8 mouse cellular contexts compared by ENCODE assay signal in the genomic region with DNA sequence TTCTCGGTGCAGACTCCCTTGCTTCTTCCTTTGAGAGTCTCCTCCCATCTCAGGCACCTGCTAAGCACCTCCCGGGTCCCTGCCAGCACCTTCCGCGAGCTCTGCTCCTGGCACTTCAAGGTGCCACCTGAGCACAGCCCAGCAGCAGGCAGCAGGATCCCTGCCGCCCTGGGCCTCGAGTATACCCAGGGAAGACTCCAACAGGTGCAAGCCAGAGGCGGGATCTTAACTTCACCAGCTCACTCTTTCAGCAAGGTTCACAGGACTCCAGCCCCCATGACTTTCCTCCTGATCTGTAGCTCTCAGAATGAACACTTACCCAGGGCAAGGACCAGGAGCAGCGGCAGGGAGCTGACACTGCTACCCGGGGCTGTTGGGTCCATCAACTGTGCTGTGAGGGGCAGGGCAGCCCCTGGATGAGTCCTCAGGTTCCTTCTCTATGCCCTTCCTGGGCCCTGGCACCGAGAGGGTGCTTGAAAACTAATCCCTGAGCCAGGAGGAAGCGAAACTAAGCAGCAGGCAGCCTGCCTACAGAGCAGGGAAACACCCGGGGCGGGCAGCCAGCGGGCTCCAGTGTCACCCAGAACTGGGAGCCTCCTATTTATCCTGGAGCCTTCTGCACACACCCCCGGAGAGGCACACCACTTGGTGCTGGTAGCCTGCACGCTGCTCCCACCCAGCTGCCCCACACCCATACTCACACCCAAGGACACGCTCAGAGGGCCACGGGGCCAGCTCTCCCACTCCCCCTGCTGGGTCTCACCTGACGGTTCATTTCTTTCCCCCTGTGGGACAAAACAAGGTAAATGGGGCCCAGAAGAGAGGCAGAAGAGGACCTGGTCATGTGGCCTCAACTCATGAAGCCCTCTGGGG. TPM values are rescaled to one million over a fixed set of nuclear protein-coding genes. Genes with fewer than 3 reads are reported as not detected.
DNase-seq lines count a peak whose midpoint lies in the region; ATAC-seq and TF ChIP-seq lines count a peak whose summit lies in the region.

A gene (minus strand): TSS at position 656 of the 873 bp plus-strand sequence.

- peak within 1 kb of the TSS; percentile 41 for H3K4me3 ChIP-seq in E14TG2a.4 (replicated peaks; ENCODE audit: low read length)
- peak within 1 kb of the TSS; percentile 18 for H3K4me3 ChIP-seq in hindbrain, embryonic 11.5 days (ENCODE audit: low read depth, low read length)

- peak; percentile 4 to 6 for DNase-seq in cerebellum, adult 18-20 months
- DNase-seq in frontal cortex, adult 2 months (ENCODE audit: extremely low spot score in 1 of 2, low spot score in 1 of 2): peak; percentile 22 to 55
- peak; percentile 27 for DNase-seq in hindbrain, embryonic 11.5 days (ENCODE audit: low spot score)
- DNase-seq in layer of hippocampus, postnatal 14 days (ENCODE audit: low spot score in 2 of 2): peak; percentile 43 to 57
- DNase-seq in lung, postnatal 14 days: peak; percentile 62
- peak; percentile 70 for DNase-seq in ovary, postnatal 36 days (ENCODE audit: low spot score)
- peak; percentile 69 for DNase-seq in thymus, postnatal 25 days

- peak; percentile 73 for ATAC-seq in hindbrain, embryonic 11.5 days (ENCODE audit: low FRiP score)

- peaks cover 9% of the 10 kb centered on the region; the same call in 1 of the 2 replicates for H3K4me1 ChIP-seq in E14TG2a.4 (replicated peaks; ENCODE audit: low read depth, low read length)
- H3K4me1 ChIP-seq in hindbrain, embryonic 11.5 days (replicated peaks; ENCODE audit: control insufficient read depth, insufficient read depth, low read length): no peaks in the 10 kb centered on the region

- H3K27me3 ChIP-seq in E14TG2a.4 (ENCODE audit: insufficient read depth, low read length): peaks cover 17% of the 10 kb centered on the region
- no peaks in the 10 kb centered on the region for H3K27me3 ChIP-seq in hindbrain, embryonic 11.5 days (ENCODE audit: control insufficient read depth, insufficient read depth, low read length)

- peak; percentile 40 for TF ChIP-seq CTCF in E14TG2a.4 (conservative IDR thresholded peaks at IDR 0.05; ENCODE audit: low read length)

- no peaks in the 10 kb centered on the region for H3K36me3 ChIP-seq in E14TG2a.4 (ENCODE audit: insufficient read depth, low read length)
- no peaks in the 10 kb centered on the region for H3K36me3 ChIP-seq in hindbrain, embryonic 11.5 days (ENCODE audit: control insufficient read depth, insufficient read depth, low read length)

- no peak within 1 kb of the TSS for H3K9ac ChIP-seq in hindbrain, embryonic 11.5 days (ENCODE audit: low read depth, low read length)

- WGBS in hindbrain, embryonic 11.5 days: 19% methylated on average over 19 of the region's 19 CpGs

- H3K4me2 ChIP-seq in hindbrain, embryonic 11.5 days (replicated peaks; ENCODE audit: low read depth, low read length): peak within 1 kb of the TSS; percentile 22

- H3K27ac ChIP-seq in hindbrain, embryonic 11.5 days (ENCODE audit: low read depth, low read length): no peak within 1 kb of the TSS

- H3K9me3 ChIP-seq in E14TG2a.4 (ENCODE audit: low read length): no peaks in the 10 kb centered on the region
- no peaks in the 10 kb centered on the region for H3K9me3 ChIP-seq in hindbrain, embryonic 11.5 days (ENCODE audit: control insufficient read depth, low read length)

RNA-seq across cellular contexts. Expression of the gene that starts here (rescaled TPM):
- polyA plus RNA-seq in frontal cortex, adult 2 months (2012; rRNA removed): 0.13 and 0.24 TPM in 2 replicates
- not detected in 2 replicates for polyA plus RNA-seq in hindbrain, embryonic 11.5 days (2014; fragmentation: Nextera tagmentation; extraction: Ambion mirVana)
- under 1 TPM; 0.37 to 0.62 TPM for total RNA-seq in layer of hippocampus, postnatal 14 days (2021)

Comparison
In these comparisons a context has a peak if more than half of its experiments do, and no peak if none do; other contexts are left out.
1. Peak in DNase-seq in frontal cortex, adult 2 months; RNA of the gene not detected or under 1 TPM.
2. Peak in DNase-seq, ATAC-seq, H3K4me3 ChIP-seq and H3K4me2 ChIP-seq in hindbrain, embryonic 11.5 days; RNA of the gene not detected or under 1 TPM.
3. Peak in DNase-seq in layer of hippocampus, postnatal 14 days; RNA of the gene not detected or under 1 TPM.
4. DNase-seq: peak in every context shown above with its lines; median percentile 70 in ovary, postnatal 36 days; 69 in thymus, postnatal 25 days; 62 in lung, postnatal 14 days; 50 in layer of hippocampus, postnatal 14 days; 38 in frontal cortex, adult 2 months; 27 in hindbrain, embryonic 11.5 days; 5 in cerebellum, adult 18-20 months.